Mouse (Mus musculus): ENCODE measurements around the gene Clec4b2.

GRCm38 (mm10) chr6:123170106-123170505 lies 2.6 kb upstream of the Clec4b2 start:
- TF ChIP-seq MAX (IDR thresholded peaks at IDR 0.05; ENCODE audit: low read depth) (no peak), POLR2A (IDR thresholded peaks at IDR 0.05; ENCODE audit: insufficient read length, low read depth) (no peak), USF1 (IDR thresholded peaks at IDR 0.05; ENCODE audit: low read depth) (no peak), TCF3 (IDR thresholded peaks at IDR 0.05; ENCODE audit: insufficient read length, low read depth) (no peak), CEBPB (IDR thresholded peaks at IDR 0.05; ENCODE audit: insufficient read depth, poor library complexity, severe bottlenecking) (no peak), POLR2AphosphoS2 (IDR thresholded peaks at IDR 0.05; ENCODE audit: insufficient read length, low read depth) (no peak), TCF12 (IDR thresholded peaks at IDR 0.05; ENCODE audit: insufficient read depth, poor library complexity, severe bottlenecking) (no peak), SRF (IDR thresholded peaks at IDR 0.05; ENCODE audit: control insufficient read depth, insufficient read length, low read depth) (no peak), REST (IDR thresholded peaks at IDR 0.05; ENCODE audit: insufficient read depth, insufficient read length) (no peak), MYOG (IDR thresholded peaks at IDR 0.05; ENCODE audit: control insufficient read depth in 1 of 3, insufficient read depth in 1 of 3, insufficient read length in 2 of 3, low read depth in 2 of 3) (no peak)
